Mouse (Mus musculus) CH12.LX (cell line): ENCODE measurements around the gene Col18a1. TPM values are rescaled to one million over a fixed set of nuclear protein-coding genes. Genes with fewer than 3 reads are reported as not detected.

Experiments used
- DNase-seq: peaks from one replicate; pipeline ENCODE4 v3.0.0-alpha.2; 2013; ENCODE audit errors: extremely low read depth
- H3K27ac ChIP-seq: 2 replicates; pipeline ENCODE4 v1.5.1; 2012; ENCODE audit warnings: low read depth, mild to moderate bottlenecking, control low read depth, moderate library complexity; ENCODE audit not compliant: insufficient read depth
- H3K27me3 ChIP-seq: replicated peaks from 2 replicates; pipeline ENCODE3; 2012; ENCODE audit warnings: inconsistent platforms
- H3K36me3 ChIP-seq, 2 experiments: replicated peaks in 1 of 2; 2 replicates each; pipeline versions ENCODE3 to v1.6.1; 2012; ENCODE audit warnings: inconsistent platforms in 1 of 2, low read length in 1 of 2, mild to moderate bottlenecking in 1 of 2, mixed read lengths in 1 of 2, moderate library complexity in 1 of 2; ENCODE audit not compliant: control insufficient read depth in 1 of 2, insufficient read depth in 1 of 2
- H3K4me1 ChIP-seq, 2 experiments: 2 replicates each; pipeline ENCODE4 v1.6.1; 2012; ENCODE audit warnings: inconsistent platforms in 1 of 2, moderate library complexity in 1 of 2; ENCODE audit not compliant: insufficient read depth in 2 of 2, control insufficient read depth in 1 of 2
- H3K4me2 ChIP-seq: 2 replicates; pipeline ENCODE4 v1.6.1; 2012; ENCODE audit warnings: low read depth, mild to moderate bottlenecking, control low read depth; ENCODE audit not compliant: poor library complexity, insufficient read depth, severe bottlenecking
- H3K4me3 ChIP-seq, 3 experiments: fragments of 150-350 bp in 1 of 3; sonication (generic) in 1 of 3; replicated peaks in 1 of 3; 2 replicates each; pipeline versions ENCODE3 to v1.5.1; 2011 to 2012; ENCODE audit warnings: low read depth in 2 of 3, low read length in 2 of 3, mild to moderate bottlenecking in 2 of 3, moderate library complexity in 2 of 3, control low read depth in 1 of 3, improper control_type of control experiment in 1 of 3, inconsistent platforms in 1 of 3, mixed read lengths in 1 of 3; ENCODE audit not compliant: poor library complexity in 1 of 3
- H3K79me2 ChIP-seq: replicated peaks from 2 replicates; pipeline ENCODE4 v1.6.1; 2012; ENCODE audit warnings: mild to moderate bottlenecking, moderate library complexity; ENCODE audit not compliant: control insufficient read depth, poor library complexity, insufficient read depth, severe bottlenecking; ENCODE audit errors: extremely low read depth
- H3K9ac ChIP-seq: 2 replicates; pipeline ENCODE4 v1.6.1; 2012; ENCODE audit warnings: low read depth, mild to moderate bottlenecking, control low read depth, moderate library complexity; ENCODE audit not compliant: insufficient read depth
- H3K9me3 ChIP-seq: replicated peaks from 2 replicates; pipeline ENCODE3; 2012; ENCODE audit warnings: low read length, inconsistent platforms, mixed read lengths
- BHLHE40 ChIP-seq: IDR thresholded peaks from 2 replicates; pipeline ENCODE4 v1.6.1; 2011; ENCODE audit warnings: mild to moderate bottlenecking, low read depth, low read length, improper control_type of control experiment
- CHD2 ChIP-seq: IDR thresholded peaks from 2 replicates; pipeline ENCODE4 v1.6.1; 2011; ENCODE audit warnings: low read length, improper control_type of control experiment
- CTCF ChIP-seq, 2 experiments: IDR thresholded peaks in 1 of 2; conservative IDR thresholded peaks in 1 of 2; 2 replicates each; pipeline ENCODE4 v1.5.1; 2011 to 2012; ENCODE audit warnings: low read depth in 2 of 2, low read length in 2 of 2, improper control_type of control experiment in 1 of 2, inconsistent platforms in 1 of 2, mild to moderate bottlenecking in 1 of 2, moderate library complexity in 1 of 2
- E2F4 ChIP-seq: IDR thresholded peaks from 2 replicates; pipeline ENCODE4 v1.6.1; 2011; ENCODE audit warnings: low read depth, low read length, improper control_type of control experiment; ENCODE audit not compliant: insufficient replicate concordance
- EP300 ChIP-seq: IDR thresholded peaks from 2 replicates; pipeline ENCODE4 v1.6.1; 2011; ENCODE audit warnings: low read length, improper control_type of control experiment
- ETS1 ChIP-seq: conservative IDR thresholded peaks from 2 replicates; pipeline ENCODE4 v1.6.1; 2012; ENCODE audit warnings: low read depth, mild to moderate bottlenecking, inconsistent platforms, low read length, improper control_type of control experiment, moderate library complexity
- HCFC1 ChIP-seq: IDR thresholded peaks from 2 replicates; pipeline ENCODE4 v1.6.1; 2012; ENCODE audit warnings: low read depth, mild to moderate bottlenecking, inconsistent platforms, low read length, improper control_type of control experiment
- IRF4 ChIP-seq: IDR thresholded peaks from 2 replicates; pipeline ENCODE4 v1.6.1; 2014; ENCODE audit warnings: low read depth, mild to moderate bottlenecking, inconsistent platforms, low read length, improper control_type of control experiment
- JUN ChIP-seq: IDR thresholded peaks from 2 replicates; pipeline ENCODE4 v1.6.1; 2011; ENCODE audit warnings: low read depth, mild to moderate bottlenecking, low read length, improper control_type of control experiment, moderate library complexity; ENCODE audit not compliant: insufficient read depth
- KAT2A ChIP-seq: IDR thresholded peaks from 2 replicates; pipeline ENCODE4 v1.6.1; 2012; ENCODE audit warnings: low read length, improper control_type of control experiment, inconsistent platforms; ENCODE audit not compliant: insufficient replicate concordance
- MYC ChIP-seq: IDR thresholded peaks from 2 replicates; pipeline ENCODE4 v1.6.1; 2011; ENCODE audit warnings: low read depth, mild to moderate bottlenecking, improper control_type of control experiment, low read length
- NELFE ChIP-seq: IDR thresholded peaks from 2 replicates; pipeline ENCODE4 v1.6.1; 2011; ENCODE audit warnings: low read depth, low read length, improper control_type of control experiment
- NRF1 ChIP-seq: IDR thresholded peaks from 2 replicates; pipeline ENCODE4 v1.6.1; 2014; ENCODE audit warnings: low read depth, mild to moderate bottlenecking, inconsistent platforms, low read length, improper control_type of control experiment, moderate library complexity
- POLR2A ChIP-seq: IDR thresholded peaks from 2 replicates; pipeline ENCODE4 v1.6.1; 2011; ENCODE audit warnings: low read depth, mild to moderate bottlenecking, improper control_type of control experiment, low read length
- POLR2AphosphoS2 ChIP-seq: IDR thresholded peaks from 2 replicates; pipeline ENCODE4 v1.6.1; 2011; ENCODE audit warnings: low read depth, low read length, improper control_type of control experiment
- RAD21 ChIP-seq: IDR thresholded peaks from 2 replicates; pipeline ENCODE4 v1.6.1; 2011; ENCODE audit warnings: low read depth, mild to moderate bottlenecking, low read length, improper control_type of control experiment, moderate library complexity
- TCF12 ChIP-seq: IDR thresholded peaks from 2 replicates; pipeline ENCODE4 v1.6.1; 2014; ENCODE audit warnings: low read depth, mild to moderate bottlenecking, inconsistent platforms, low read length, improper control_type of control experiment
- UBTF ChIP-seq: IDR thresholded peaks from 2 replicates; pipeline ENCODE4 v1.6.1; 2012; ENCODE audit warnings: low read depth, mild to moderate bottlenecking, inconsistent platforms, low read length, improper control_type of control experiment, moderate library complexity
- USF1 ChIP-seq: IDR thresholded peaks from 2 replicates; pipeline ENCODE4 v1.6.1; 2014; ENCODE audit warnings: low read depth, mild to moderate bottlenecking, inconsistent platforms, low read length, improper control_type of control experiment
- USF2 ChIP-seq: conservative IDR thresholded peaks from 2 replicates; pipeline ENCODE4 v1.6.1; 2011; ENCODE audit warnings: low read depth, low read length, improper control_type of control experiment
- ZC3H11A ChIP-seq: IDR thresholded peaks from 2 replicates; pipeline ENCODE4 v1.6.1; 2012; ENCODE audit warnings: low read depth, mild to moderate bottlenecking, inconsistent platforms, low read length, improper control_type of control experiment
- ZMIZ1 ChIP-seq: IDR thresholded peaks from 2 replicates; pipeline ENCODE4 v1.6.1; 2012; ENCODE audit warnings: low read depth, mild to moderate bottlenecking, inconsistent platforms, low read length, improper control_type of control experiment
- dilution Hi-C: fragments of 300-500 bp; cut with MboI; formaldehyde crosslinking; loops from 2 replicates; pipeline ENCODE4 v1.14.3; 2020; ENCODE audit warnings: low sequenced_read_pairs; ENCODE audit not compliant: extremely low pct_unique_long_range_greater_than_20kb, extremely low pct_ligation_motif_present
- in situ Hi-C: fragments of 300-500 bp; cut with MboI; formaldehyde crosslinking; loops from 3 replicates; pipeline ENCODE4 v1.14.3; 2019; ENCODE audit warnings: low sequenced_read_pairs, low pct_ligation_motif_present, low pct_unique_long_range_greater_than_20kb, mixed read lengths
- polyA plus RNA-seq: library from polyadenylated mRNA; unstranded; fragments of >175 nt; gene quantifications from 2 replicates; pipeline ENCODE4 v1.2.1, GENCODE M21; 2012; ENCODE audit warnings: low read depth; ENCODE audit not compliant: insufficient read length
- total RNA-seq, 2 experiments: library from RNA; depleted of rRNA; stranded (reverse); fragments of 300-350 nt in 1 of 2; fragments of >200 nt in 1 of 2; gene quantifications; 2 replicates each; pipeline ENCODE4 v1.2.3; 2012 to 2014

Gene Col18a1
- total and polyA plus RNA-seq, 3 experiments: 0.17 to 14.5 (median 1.7) TPM

DNA sequence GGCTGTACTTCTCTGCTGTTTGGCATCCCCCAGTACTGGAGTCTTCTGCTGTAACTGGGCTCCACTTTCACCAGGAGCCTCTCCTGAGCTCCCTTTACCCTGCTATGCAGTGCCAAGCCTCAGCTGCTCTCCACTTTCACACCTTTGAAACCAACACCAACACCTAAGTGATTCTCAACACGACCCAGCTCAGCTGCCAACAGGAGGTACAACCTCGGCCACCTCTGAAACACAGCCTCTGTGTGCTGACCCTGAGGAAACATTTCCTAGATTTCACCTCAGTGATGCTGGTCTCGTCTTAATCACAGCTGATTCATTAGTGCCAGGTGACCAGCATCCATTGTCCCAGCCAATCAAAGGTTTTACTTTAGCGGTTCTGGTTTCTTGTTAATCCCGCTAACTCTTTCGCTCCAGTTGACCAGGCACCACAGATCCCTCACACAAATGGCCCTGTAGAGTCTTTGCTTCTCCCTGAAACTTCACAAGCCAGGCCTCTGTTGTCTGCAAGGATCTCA, 137.5 kb downstream of the Col18a1 start:
- Histone ChIP-seq H3K36me3 (no peaks in the 10 kb centered on the region), H3K9me3 (peaks cover 6% of the 10 kb centered on the region), H3K27me3 (peaks cover 72% of the 10 kb centered on the region), H3K27ac (no peak overlapping the region), H3K4me3 (no peak overlapping the region), H3K79me2 (peaks cover 4% of the 10 kb centered on the region; the same call in 1 of the 2 replicates), H3K4me1 (peaks cover 3% of the 10 kb centered on the region in 2 experiments; a peak in 3 of 4 replicates)
- in situ Hi-C loops (loop anchor here (10.0 kb wide), 1 partner anchor 46 kb away; no protein-coding TSS in a partner anchor), dilution Hi-C loops (no loop called here)
- no peak for TF ChIP-seq E2F4
- TF ChIP-seq USF2: no peak
- TF ChIP-seq, all 38 proteins: peak for 0
- H3K4me2 ChIP-seq: no peak overlapping the region
- no peak overlapping the region for H3K9ac ChIP-seq
- DNase-seq: no peak

DNA sequence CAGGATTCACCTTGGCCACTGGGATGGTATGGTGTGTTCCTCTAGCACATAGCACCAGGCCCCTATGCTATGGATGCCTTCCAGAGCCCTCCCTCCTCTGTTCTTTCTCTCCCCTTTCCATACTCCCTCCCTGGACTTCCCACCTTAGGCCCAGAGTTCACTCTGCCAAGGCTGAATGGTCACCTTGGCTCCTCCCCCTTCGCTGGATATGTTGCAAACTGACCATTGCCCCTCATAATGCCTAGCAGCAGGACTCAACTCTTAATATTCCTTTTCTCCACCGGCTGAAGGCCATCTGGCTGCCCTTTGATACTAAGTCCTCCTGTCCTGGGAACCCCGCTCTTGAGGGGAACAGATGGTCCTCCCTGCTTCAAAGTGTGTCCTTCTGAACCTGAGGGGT, 139.4 kb downstream of the Col18a1 start:
- no peak overlapping the region for H3K9ac ChIP-seq
- H3K36me3 ChIP-seq: no peaks in the 10 kb centered on the region
- no peak overlapping the region for H3K27ac ChIP-seq
- dilution Hi-C loops: no loop called here
- H3K9me3 ChIP-seq: peaks cover 6% of the 10 kb centered on the region
- H3K4me1 ChIP-seq: no peaks in the 10 kb centered on the region
- DNase-seq: no peak
- no peaks in the 10 kb centered on the region for H3K79me2 ChIP-seq
- TF ChIP-seq TCF12 (no peak), POLR2A (no peak), ZC3H11A (no peak), EP300 (no peak), KAT2A (no peak), CTCF (conservative IDR thresholded peaks at IDR 0.05 in 1 of 2, IDR thresholded peaks at IDR 0.05 in 1 of 2; ENCODE audit: low read depth in 2 of 2, low read length in 2 of 2) (no peak), E2F4 (no peak), RAD21 (no peak), POLR2AphosphoS2 (no peak), BHLHE40 (no peak)
- TF ChIP-seq, all 38 proteins: peak for 0
- in situ Hi-C loops: loop anchor here (10.0 kb wide), 1 partner anchor 48 kb away; no protein-coding TSS in a partner anchor
- Histone ChIP-seq H3K4me2 (no peak overlapping the region), H3K27me3 (peaks cover 88% of the 10 kb centered on the region), H3K4me3 (no peak overlapping the region)

DNA sequence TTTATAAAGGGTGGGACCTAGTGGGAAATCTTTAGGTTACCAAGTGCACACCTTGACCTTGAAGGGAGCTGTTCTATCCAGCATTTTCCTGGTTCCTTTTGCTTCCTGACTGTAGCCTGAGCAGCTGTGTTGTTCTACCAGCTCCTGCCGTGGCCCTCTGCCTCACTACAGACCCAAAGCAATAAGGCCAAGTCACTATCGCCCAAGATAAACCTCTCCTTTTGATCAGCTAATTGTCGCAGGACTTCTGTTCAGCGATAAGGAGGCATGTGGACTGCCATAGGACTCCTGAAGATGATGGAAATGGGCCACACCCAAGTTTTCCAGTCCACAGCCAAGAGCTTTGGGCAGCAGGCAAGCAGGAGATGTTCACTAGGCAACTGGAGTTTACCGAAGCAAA, 142.1 kb downstream of the Col18a1 start:
- Histone ChIP-seq H3K4me3 (no peak overlapping the region), H3K4me2 (no peak overlapping the region), H3K79me2 (no peaks in the 10 kb centered on the region), H3K9ac (no peak overlapping the region), H3K36me3 (no peaks in the 10 kb centered on the region), H3K27me3 (peaks cover 85% of the 10 kb centered on the region), H3K9me3 (peaks cover 6% of the 10 kb centered on the region), H3K4me1 (no peaks in the 10 kb centered on the region)
- in situ Hi-C loops (loop anchor here (10.0 to 25.0 kb wide), 2 partner anchors 51 to 187 kb away; no protein-coding TSS in a partner anchor), dilution Hi-C loops (no loop called here)
- DNase-seq: no peak
- TF ChIP-seq TCF12 (no peak), MYC (no peak), ZMIZ1 (no peak), CTCF (conservative IDR thresholded peaks at IDR 0.05 in 1 of 2, IDR thresholded peaks at IDR 0.05 in 1 of 2; ENCODE audit: low read depth in 2 of 2, low read length in 2 of 2) (no peak), UBTF (no peak), HCFC1 (no peak), NELFE (no peak), POLR2AphosphoS2 (no peak), USF2 (no peak), USF1 (no peak), ETS1 (no peak), CHD2 (no peak), RAD21 (no peak), POLR2A (no peak), NRF1 (no peak), KAT2A (no peak), JUN (no peak), IRF4 (no peak)
- TF ChIP-seq, all 38 proteins: peak for 0
- no peak overlapping the region for H3K27ac ChIP-seq
